Mouse (Mus musculus): Measurements from ENCODE around the gene Arl6ip5. TPM values are rescaled to one million over a fixed set of nuclear protein-coding genes. Genes with fewer than 3 reads are reported as not detected.
A peak's percentile ranks its signal among the peaks of the same experiment; 100 is the strongest.

Arl6ip5 gene
- total RNA-seq (2021) = 127 and 130 TPM in 2 replicates
- long read RNA-seq, transcript Arl6ip5-201 (3 exons, 1,442 nt) = major isoform, 42 of 47 reads
- long read RNA-seq, partial matches to known transcripts = 4 of 47 reads
- long read RNA-seq, other reads (novel, unspliced or antisense) = 1 of 47 reads

GRCm38 (mm10) chr6:97210191-97210961, at the start of gene Arl6ip5:
Gene Arl6ip5, plus strand, starts transcription at chr6:97210689.
- DNase-seq = peak; percentile 86

- DNase-seq = no peak
These were observed 34.8 kb upstream of the Arl6ip5 start for GRCm38 (mm10) chr6:97175716-97176115.

DNA sequence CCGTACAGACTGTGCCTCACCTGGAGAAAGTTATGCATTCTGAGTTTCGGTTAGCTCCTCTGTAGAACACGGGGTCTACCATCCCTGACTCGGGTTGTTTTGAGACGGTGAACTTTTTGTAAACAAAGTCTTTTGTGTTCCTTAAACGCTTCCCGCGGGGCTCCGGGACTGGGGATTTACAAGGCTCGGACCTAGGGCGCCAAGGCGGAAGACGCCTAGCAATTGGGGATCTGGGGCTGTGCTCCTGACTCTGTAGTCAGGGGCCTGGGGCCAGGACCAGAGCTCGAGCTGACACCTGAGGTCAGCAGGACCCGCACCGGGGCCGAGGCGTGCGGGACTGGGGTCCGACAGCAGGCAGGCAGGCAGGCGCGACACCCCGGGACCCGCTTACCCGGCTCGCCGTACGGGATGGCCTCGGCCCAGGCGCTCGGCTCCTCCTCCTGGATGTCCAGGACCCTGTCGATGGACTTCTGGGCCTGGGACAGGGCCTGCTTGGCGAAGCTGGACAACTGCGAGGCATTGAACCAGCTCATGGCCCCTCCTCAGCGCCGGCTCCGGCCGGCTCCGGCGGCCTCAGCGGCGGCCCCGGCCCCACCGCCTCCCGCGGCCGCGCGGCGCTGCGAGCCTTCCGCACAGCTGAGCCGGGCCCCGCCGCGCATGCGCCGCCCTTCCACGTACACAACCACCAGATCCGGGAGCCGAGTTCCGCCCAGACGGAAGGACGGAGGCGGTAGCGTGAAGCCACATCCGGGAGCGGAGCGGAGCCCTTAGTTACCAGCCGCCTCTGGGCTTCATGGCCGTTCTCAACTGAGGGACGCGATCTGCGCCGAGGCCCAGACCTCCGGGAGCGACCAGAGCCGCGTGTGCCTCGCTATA, 31.8 kb upstream of the Arl6ip5 start, which contains the start of gene Tmf1:
TSS of gene Tmf1 (minus strand) at position 632 of the 876 bp plus-strand sequence.
- DNase-seq = peak; percentile 97

DNA sequence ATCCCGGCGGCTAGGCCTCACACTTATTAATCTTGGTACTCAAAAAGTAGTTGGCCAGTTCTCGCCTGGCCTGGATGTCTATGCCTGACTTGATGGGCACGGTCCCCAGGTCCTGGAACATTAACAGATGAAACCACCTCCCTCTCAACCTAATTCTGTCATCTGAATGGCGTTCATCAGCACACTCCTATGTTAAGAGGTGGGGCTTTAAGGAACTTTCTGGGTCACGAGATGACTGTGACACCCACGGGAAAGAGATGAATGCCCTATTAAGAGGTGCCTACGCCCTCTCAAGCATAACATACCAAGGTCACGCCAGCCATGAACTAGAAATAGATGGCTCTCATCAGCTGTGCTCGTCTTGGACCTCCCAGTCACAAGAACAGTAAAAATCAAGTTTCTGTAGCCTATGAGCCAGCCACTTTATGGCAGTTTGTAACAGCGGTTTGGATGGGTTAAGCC, 31.1 kb upstream of the Arl6ip5 start:
- no peak for DNase-seq

DNA sequence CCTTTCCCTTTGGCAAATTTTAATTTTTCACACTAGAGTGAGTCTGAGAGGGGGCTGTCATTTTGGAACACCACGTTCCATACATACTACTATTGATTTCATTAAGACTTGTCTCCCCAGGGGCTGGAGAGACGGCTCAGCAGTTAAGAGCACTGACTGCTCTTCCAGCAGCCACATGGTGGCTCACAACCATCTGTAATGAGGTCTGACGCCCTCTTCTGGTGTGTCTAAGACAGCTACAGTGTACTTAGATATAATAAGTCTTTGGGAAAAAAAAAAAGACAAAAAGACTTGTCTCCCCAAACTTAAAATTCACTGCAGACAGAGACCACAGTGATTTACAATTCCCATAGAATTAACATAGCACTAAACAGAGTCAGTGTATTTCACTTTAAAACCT, 10.1 kb upstream of the Arl6ip5 start:
- DNase-seq = no peak

DNA sequence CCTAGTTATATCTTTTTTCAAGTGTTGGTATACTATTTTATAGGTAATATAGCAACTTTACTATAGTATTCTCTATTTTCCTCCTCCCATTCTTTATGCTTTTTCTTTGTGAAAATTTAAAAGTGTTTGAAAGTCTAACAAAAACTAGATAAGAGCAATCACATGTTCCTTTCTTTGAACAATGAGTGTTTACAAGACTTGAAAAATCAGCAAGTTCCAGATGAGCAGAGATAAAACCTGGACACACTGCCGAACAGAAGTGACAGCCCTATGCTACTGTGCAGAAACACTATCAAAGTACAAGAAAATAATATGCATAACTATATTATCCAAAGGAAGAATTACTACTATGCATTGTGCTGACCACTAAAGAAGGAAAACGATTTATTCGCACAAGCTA, 8.0 kb upstream of the Arl6ip5 start:
- no peak for DNase-seq

- no peak for DNase-seq
These were observed 6.1 kb upstream of the Arl6ip5 start for GRCm38 (mm10) chr6:97204252-97204869.

DNA sequence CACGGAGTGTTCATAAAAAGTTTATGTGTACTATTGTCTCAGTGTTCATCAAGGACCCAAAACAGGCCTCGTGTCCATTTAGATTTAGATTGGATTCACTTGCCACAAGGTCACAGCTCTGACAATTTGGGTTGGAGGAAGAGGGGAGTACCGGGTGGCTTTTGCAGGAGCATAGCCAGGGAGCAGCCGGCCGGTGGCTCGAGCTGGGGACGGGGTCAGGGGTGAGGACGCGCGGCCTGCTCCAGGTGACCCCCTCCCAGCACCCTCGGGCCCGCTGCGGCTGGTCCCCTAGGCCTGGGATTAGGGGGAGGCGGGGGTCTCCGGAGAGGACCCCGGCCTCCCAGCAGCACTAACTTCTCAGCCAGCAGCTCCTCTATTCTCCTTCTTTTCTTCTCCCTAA, 5.5 kb upstream of the Arl6ip5 start:
- DNase-seq = peak; percentile 33

DNA sequence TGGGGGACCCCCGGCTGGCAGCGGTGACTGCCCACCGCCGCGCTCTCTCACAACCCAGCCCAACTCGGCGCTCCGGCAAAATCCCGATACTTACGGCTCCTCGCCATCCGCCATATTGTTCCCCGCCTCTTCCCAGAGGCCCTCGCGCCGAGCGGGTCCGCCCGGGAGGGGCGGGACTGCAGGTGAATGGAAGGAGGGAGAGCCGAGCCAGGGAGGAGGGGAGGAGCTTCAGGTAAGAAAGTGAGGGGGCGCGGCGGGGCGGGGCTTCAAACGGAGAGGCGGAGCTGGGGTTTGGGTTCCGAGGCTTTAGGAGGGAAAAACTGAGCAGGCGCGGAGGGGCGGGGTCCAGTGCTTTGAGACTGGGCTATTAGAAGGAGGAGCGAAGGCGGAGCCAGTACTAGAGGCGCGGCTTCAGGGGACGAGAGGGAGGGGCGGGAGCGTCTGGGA, 5.0 kb upstream of the Arl6ip5 start, which contains the start of gene Uba3:
TSS of gene Uba3 (minus strand) at position 209 of the 447 bp plus-strand sequence.
- DNase-seq = peak; percentile 100

DNA sequence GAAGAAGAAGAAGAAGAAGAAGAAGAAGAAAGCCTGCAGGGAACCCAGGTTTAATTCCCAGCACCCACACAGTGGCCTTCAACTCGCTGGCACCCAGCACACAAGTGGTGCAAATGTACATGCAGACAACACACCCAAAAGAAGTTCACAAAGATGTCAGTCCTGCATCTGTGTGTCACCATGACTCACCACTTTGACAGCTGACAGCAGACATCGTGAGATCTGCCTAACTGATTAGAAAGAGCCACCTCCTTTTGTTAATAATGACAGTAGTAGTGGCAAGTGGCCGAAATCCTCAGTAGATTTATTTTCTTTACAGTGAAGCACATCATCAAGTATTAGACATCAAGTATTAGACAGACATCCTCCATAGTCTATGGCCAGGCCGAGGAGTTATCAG, 3.4 kb upstream of the Arl6ip5 start:
- DNase-seq = no peak

GRCm38 (mm10) chr6:97208406-97208805, 2.1 kb upstream of the Arl6ip5 start:
- DNase-seq = no peak

- no peak for DNase-seq
These were observed 1.3 kb upstream of the Arl6ip5 start for GRCm38 (mm10) chr6:97209201-97209600.

GRCm38 (mm10) chr6:97209751-97210150, 738 bp upstream of the Arl6ip5 start:
- no peak for DNase-seq

GRCm38 (mm10) chr6:97210962-97211601, 593 bp downstream of the Arl6ip5 start:
- peak; percentile 16 for DNase-seq

DNA sequence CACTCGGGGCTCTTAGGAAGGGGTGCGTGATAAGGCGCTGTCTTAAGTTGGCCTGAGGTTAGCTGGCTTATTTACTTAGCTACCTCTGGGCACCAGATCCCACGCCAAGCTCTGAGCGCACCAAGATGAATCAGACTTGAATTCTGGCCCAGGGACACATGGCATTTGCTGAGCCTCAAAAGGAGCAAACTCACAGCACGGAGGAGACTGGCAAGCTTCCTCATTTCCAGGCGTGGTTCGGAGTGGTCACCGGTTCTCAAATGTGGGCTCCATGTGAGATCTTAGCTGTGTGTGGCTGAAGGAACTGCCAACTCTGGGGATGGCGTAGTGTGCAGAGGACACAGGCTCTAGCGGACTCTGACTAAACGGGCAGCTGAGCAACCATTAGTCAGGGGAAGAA, 1.5 kb downstream of the Arl6ip5 start:
- peak; percentile 61 for DNase-seq

GRCm38 (mm10) chr6:97216154-97216821, 5.8 kb downstream of the Arl6ip5 start:
- no peak for DNase-seq

GRCm38 (mm10) chr6:97220672-97221071, 10.2 kb downstream of the Arl6ip5 start:
- no peak for DNase-seq

GRCm38 (mm10) chr6:97221205-97222025, 10.9 kb downstream of the Arl6ip5 start:
- DNase-seq = no peak

GRCm38 (mm10) chr6:97222321-97222720, 11.8 kb downstream of the Arl6ip5 start:
- no peak for DNase-seq

DNA sequence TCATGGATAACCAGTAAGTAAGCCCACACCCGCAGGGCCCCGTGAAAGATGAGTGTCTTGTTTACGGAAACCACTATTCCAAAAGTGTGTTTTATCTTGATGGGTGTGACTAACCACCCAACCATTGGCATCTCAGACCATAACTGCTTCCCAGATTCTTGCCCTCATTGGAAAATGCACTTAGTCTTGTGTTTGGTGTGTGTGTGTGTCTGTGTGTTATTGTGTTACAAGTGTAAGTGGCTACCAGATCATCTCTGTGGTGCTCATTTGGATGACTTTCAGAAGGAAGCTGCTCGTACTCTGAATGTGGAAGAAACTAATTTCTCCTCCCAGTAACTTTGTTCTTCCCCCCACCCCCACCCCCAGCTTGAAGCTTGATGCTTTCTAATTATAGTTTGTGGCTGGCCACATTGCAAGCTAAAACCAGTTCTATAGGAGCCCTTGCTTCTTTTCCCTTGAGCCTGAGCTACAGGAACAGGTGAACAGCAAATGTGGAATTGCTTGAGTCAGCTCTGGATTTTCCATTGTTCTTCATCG, 12.5 kb downstream of the Arl6ip5 start:
- DNase-seq = no peak
